Mouse (Mus musculus) fat pad, adult 2 months (tissue): ENCODE data around the gene Hivep3.

Source experiments
- DNase-seq: peaks from one replicate; pipeline ENCODE4 v3.0.0-alpha.2; 2011; ENCODE audit warnings: low read depth, low spot score; ENCODE audit errors: extremely low read depth

The Hivep3 gene

GRCm38 (mm10) chr4:120172050-120172684 is 438.6 kb downstream of the Hivep3 start:
- DNase-seq: no peak

DNA sequence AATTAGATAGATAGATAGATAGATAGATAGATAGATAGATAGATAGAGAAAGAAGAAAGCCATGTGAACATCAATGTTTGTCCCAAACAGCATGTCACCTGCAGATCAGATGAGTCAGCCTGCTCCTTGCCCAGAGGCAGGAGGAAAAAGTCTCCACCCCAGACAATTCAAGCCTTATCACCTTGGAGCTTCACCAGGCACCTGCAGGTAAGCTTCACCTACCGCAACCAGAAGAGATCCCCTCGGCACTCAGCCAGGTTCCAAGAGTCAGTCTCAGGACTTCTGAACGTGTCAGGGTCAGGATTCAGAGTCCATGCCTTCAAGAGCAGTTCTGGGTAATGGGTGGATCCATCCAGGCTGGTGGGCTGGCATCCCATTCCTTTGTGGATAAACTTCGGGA is 445.5 kb downstream of the Hivep3 start:
- no peak for DNase-seq

- no peak for DNase-seq
Measured at GRCm38 (mm10) chr4:120180535-120180934, 447.0 kb downstream of the Hivep3 start.

DNA sequence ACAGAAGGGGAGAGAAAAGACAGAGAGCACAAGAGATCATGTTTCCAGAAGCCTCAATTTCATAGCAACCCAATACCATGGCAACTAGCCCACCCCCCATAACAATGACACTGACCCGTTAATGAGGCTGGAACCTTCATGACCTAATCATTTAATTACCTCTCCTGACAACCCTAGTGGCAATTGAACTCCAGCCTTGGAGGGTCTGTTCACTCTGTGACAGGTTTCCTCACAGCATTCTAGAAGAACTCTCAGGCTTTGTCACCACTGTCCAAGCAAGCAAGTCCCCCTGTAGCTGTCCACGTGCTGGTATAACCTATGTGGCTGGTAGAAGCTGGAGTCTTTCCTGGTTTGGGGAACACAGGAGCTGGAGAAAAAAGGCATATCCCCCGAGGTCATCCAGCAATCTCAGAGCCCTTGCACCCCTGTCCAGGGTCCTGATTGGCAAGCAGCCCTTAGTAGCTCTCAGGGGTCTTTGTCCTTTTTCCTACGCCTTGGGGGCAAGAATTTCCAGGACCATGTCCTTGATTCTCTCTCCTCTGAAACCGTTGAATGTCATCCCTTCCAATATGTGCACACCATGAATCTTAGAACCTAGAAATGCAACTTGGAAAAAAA is 450.9 kb downstream of the Hivep3 start:
- DNase-seq: no peak

DNA sequence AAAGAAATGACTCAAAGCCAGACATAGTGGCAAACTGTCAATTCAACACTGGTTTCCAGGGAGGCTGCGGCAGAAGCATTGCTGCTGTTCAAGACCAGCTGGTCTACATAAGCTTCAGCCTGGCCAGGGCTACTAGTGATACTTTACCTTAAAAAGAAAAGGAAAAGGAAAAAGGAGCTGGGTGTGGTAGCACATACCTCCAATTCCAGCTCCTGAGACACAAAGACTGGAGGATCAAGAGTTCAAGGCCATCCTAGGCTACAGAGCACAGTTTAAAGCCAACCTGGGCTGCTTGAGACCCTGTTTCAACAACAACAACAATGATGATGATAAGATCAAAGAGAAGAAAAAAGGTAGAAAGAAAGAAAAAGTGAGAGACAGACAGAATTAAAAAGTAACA is 452.9 kb downstream of the Hivep3 start:
- DNase-seq: no peak

GRCm38 (mm10) chr4:120186934-120187333 is 453.4 kb downstream of the Hivep3 start:
- DNase-seq: no peak
